Mouse (Mus musculus) mesoderm, embryonic 11.5 days (tissue): ENCODE data around the gene Prdx3.
"Not testable (repeated sequence)": the region's sequence is repeated elsewhere in the genome, so short reads cannot be mapped to it uniquely, and the experiment has no call there.

ENCODE experiments used
- DNase-seq: peaks from one replicate; pipeline ENCODE4 v3.0.0-alpha.2; 2012; ENCODE audit warnings: low read depth, low spot score

Prdx3 gene

DNA sequence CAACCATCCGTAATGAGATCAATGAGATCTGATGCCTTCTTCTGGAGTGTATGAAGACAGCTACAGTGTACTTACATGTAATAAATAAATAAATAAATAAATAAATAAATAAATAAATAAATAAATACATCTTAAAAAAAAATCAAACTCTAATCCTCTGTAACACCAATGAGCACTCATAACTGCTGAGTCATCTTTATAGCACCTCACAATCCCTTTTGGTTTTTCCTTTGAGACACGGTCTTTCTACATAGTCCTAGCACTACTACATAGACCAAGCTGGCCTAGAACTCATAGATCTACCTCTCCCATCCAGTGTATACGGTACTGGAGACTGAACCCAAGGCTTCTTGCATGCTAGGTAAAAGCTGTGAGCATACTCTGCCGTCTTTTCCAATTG is 8.2 kb downstream of the Prdx3 start:
- not testable (repeated sequence) for DNase-seq

DNA sequence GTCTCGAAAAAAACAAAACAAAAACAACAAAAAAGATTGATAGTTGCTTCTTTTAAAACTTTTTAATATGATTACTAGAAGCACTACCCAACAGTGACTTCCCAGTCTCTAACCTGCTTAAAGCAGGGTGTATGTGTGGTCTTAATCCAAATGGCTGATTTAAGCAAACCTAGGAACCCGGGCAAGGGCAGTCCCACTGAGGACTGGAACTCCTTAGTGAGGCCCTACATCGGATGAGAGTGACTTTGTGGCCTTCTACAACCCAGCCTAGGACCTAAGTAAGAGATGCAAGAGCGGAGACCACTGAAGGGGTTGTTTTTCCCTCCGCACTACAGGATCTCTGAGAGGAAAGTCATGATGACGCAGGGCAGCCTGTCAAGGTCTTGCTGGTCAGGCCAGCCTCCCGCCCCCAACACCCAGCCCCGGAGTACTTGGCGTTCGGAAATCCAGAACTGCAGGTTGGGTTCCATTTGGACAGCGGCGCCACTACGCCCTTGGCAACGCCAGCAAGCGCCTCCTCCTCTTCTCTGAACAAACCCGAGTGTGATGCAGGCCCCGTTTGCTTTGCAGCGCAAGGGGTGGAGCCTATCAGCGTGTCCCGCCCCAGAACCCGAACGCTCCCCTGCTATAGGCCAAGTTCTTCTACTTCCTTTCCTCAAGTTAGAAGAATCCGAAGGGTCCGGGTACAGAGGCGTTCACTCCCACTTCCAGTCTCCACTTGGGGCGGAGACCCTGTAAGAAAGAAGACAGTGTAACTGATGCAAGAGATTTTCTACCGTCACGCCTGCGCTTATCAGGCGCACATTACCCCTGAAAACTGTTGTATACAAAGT is 13.3 kb downstream of the Prdx3 start, which contains the start of gene Sfxn4:
Gene Sfxn4 (minus strand): TSS at position 612 of the 833 bp plus-strand sequence.
- DNase-seq: peak; percentile 93

DNA sequence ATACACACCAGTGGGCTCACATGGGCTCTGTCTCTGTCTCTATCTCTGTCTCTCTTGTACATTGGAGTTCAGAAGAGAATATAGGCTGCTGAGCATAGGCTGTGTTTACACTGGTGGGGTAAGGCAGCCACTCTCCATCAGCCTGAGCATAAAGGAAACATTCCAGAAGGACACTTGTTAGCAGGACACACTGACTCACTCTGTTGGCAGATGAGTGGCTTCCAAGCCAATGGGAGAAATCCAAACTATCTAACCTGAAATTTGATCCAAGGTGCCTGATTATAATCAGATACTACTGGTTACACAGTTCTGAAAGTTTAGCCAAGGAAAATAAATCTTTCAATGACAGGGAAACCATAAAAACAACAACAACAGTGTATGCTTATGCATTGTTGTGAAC is 28.6 kb downstream of the Prdx3 start:
- no peak for DNase-seq

DNA sequence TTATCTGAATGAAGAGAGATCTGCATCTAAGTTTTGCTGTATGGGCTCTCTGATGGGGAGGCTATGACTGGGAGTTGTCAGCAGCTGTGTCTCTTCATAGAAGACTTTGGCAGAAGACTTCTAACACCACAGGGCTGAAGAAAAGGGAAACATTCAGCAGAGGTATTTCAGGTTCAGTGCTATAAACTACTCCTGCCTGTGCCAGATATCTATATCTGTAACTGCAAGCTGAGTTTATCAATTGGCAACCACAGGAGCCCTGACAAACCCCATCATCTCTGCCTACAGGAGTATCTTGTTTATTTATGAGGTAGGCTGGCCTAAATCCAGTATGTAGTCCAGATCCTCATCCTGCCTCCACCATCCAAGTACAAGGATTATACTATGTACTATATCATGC is 31.0 kb downstream of the Prdx3 start:
- no peak for DNase-seq

DNA sequence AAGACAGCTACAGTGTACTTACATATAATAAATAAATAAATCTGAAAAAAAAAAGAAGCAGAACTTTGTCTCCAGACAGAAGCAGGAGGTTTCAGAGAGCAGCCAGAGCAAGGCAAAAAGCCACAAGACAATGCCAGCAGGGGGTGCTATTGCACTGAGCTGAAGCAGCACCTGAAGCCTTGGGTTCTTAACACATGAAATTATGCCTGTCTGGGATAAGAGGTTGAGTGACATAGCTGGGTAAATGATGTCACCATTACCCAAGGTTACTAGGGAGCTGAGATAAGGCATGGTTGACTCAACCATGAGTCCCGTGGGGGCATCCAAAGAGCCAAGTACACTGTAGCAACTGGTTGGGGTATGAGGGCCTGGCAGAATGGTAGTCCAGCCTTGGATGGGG is 36.6 kb downstream of the Prdx3 start:
- peak; percentile 67 for DNase-seq

DNA sequence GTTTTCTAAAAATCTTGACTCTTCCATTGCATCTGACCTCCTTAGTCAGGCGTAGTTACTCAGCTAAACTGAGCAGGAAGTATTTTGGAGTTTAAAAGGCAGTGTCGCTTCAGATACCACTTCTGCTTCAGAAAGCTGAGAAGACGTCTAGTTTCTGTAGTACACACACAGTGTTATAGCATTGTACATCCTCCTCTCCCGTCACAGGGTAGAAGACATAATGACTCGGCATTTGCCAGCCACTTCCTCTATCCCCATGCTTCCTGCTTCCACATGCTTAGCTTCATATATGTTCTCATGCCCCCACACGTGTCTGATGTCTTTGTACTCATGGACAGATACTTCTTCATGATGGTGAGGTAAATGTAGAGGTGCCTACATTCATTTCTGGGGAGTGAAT is 55.7 kb downstream of the Prdx3 start:
- DNase-seq: no peak
